Mouse (Mus musculus) midbrain, embryonic 11.5 days (tissue): ENCODE results near the gene Nat9. TPM values are rescaled to one million over a fixed set of nuclear protein-coding genes. Genes with fewer than 3 reads are reported as not detected.
A peak's percentile ranks its signal among the peaks of the same experiment; 100 is the strongest.

Experiments used
- ATAC-seq: fragments of 200-750 bp; cut with Nextera tagmentation; 2 replicates; pipeline ENCODE4 v1.8.0; 2017; ENCODE audit warnings: moderate TSS enrichment, moderate library complexity; ENCODE audit not compliant: low FRiP score
- DNase-seq: peaks from one replicate; pipeline ENCODE4 v3.0.0; 2015; ENCODE audit warnings: low spot score; ENCODE audit errors: missing footprints
- H3K27ac ChIP-seq: fragments of 300-500 bp; sonication (generic); 2 replicates; pipeline ENCODE4 v1.5.1; 2014; ENCODE audit warnings: low read depth, low read length
- H3K27me3 ChIP-seq: fragments of 300-500 bp; sonication (generic); 2 replicates; pipeline ENCODE4 v1.6.1; 2014; ENCODE audit warnings: mild to moderate bottlenecking, low read length, moderate library complexity, mixed read lengths; ENCODE audit not compliant: control insufficient read depth, insufficient read depth
- H3K36me3 ChIP-seq: fragments of 300-500 bp; sonication (generic); 2 replicates; pipeline ENCODE4 v1.6.1; 2014; ENCODE audit warnings: mild to moderate bottlenecking, low read length, moderate library complexity, mixed read lengths; ENCODE audit not compliant: control insufficient read depth, insufficient read depth
- H3K4me1 ChIP-seq: fragments of 300-500 bp; sonication (generic); 2 replicates; pipeline ENCODE4 v1.6.1; 2014; ENCODE audit warnings: low read length; ENCODE audit not compliant: control insufficient read depth, insufficient read depth
- H3K4me2 ChIP-seq: fragments of 300-500 bp; sonication (generic); 2 replicates; pipeline ENCODE4 v1.6.1; 2014; ENCODE audit warnings: mild to moderate bottlenecking, moderate library complexity
- H3K4me3 ChIP-seq: fragments of 300-500 bp; sonication (generic); 2 replicates; pipeline ENCODE4 v1.5.1; 2014; ENCODE audit warnings: low read depth, low read length
- H3K9ac ChIP-seq: fragments of 300-500 bp; sonication (generic); 2 replicates; pipeline ENCODE4 v1.6.1; 2014; ENCODE audit warnings: low read length
- H3K9me3 ChIP-seq: fragments of 300-500 bp; sonication (generic); 2 replicates; pipeline ENCODE4 v1.6.1; 2016; ENCODE audit warnings: low read length; ENCODE audit not compliant: control insufficient read depth
- WGBS: fragments of 180-500 bp; shearing (Covaris S2); extraction: QIAGEN DNeasy Blood & Tissue Kit; methylation state at CpG from one replicate; pipeline ENCODE4 v1.1.7; 2014; 5-methylcytosine and 5-hydroxymethylcytosine counted together
- polyA plus RNA-seq: library from polyadenylated mRNA; unstranded; fragments of >200 nt; fragmentation: Nextera tagmentation; extraction: Ambion mirVana; gene quantifications from 2 replicates; pipeline ENCODE4 v1.2.1, GENCODE M21; 2014

The Nat9 gene
- polyA plus RNA-seq, 1 experiment from 2014 or later, result 17.7 TPM

DNA sequence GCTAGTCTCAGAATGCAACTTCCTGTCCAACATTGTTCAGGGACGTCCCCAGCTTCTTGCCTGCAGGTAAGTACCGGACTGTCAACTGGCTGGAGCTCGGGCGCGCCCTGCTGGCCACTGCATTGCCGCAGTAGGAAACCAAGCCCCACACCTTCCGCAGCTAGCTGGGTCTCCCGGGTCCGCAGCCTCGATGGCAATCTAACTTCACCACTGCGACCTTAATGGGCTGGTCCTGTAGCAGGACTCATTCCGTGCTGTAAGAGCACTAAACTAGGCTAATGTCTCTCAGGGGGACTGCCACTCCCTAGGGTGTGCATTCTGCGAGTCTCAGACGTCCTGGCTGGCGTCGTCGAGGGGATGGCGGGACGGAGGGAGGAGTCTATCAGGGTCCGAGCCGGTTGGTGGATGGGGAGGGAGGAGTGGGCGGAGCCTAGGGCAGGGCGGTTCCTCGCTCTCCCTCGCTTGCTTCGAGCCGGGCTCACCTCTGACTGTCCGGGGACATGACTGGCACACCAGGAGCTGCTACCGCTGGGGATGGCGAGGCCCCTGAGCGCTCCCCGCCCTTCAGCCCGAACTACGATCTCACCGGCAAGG is 33.9 kb downstream of the Nat9 start:
- ATAC-seq, result peak; percentile 68
- Histone ChIP-seq H3K27me3 (peaks cover 29% of the 10 kb centered on the region), H3K4me3 (peak overlapping the region; percentile 18), H3K36me3 (no peaks in the 10 kb centered on the region), H3K9ac (no peak overlapping the region), H3K9me3 (no peaks in the 10 kb centered on the region), H3K4me1 (peaks cover 3% of the 10 kb centered on the region), H3K4me2 (peak overlapping the region; percentile 32), H3K27ac (no peak overlapping the region)
- DNase-seq, result peak; percentile 93
- 1% methylated on average over 34 of the region's 35 CpGs for WGBS

GRCm38 (mm10) chr11:115153088-115153487 is 34.6 kb downstream of the Nat9 start:
- Histone ChIP-seq H3K9ac (no peak overlapping the region), H3K4me1 (peaks cover 3% of the 10 kb centered on the region), H3K4me3 (no peak overlapping the region), H3K36me3 (no peaks in the 10 kb centered on the region), H3K4me2 (no peak overlapping the region), H3K9me3 (no peaks in the 10 kb centered on the region), H3K27me3 (peaks cover 29% of the 10 kb centered on the region), H3K27ac (no peak overlapping the region)
- WGBS, result 82% methylated on average over 9 of the region's 9 CpGs
- no peak for ATAC-seq
- no peak for DNase-seq

DNA sequence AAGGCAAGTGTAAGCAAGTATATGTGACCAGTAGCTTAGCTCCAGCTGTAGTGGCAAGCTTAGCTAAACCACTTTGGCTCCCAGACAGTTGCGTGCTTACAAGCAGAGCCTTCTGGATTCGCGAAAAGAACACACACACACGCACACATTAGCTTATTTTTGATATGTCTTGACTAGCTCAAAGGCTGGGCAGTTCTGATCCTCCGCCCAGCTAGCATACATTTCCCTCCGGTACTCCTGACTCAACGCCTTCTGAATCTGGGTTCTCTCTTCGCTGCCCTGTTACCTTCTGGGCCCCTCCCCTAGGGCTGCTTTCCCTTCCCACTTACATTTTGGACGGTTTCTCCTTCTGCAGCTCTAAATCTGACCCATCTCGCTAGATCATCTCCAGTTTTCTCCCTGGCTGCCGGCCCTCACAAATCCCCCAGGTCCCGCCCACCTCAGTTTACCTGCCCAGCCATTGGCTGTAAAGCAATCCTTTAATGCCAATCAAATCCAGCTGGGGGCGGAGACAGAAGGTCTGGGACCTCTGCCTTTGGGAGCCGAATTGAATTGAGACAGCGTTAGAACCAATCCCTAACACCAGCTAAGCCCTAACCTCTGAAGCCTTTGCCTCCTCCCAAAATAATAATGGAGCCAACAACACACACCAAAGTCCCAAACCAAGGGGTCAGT is 35.8 kb downstream of the Nat9 start:
- Histone ChIP-seq H3K4me2 (peak overlapping the region; percentile 53), H3K9ac (peak overlapping the region; percentile 53), H3K4me3 (peak overlapping the region; percentile 32), H3K9me3 (no peaks in the 10 kb centered on the region), H3K27ac (no peak overlapping the region), H3K4me1 (peaks cover 3% of the 10 kb centered on the region), H3K27me3 (peaks cover 29% of the 10 kb centered on the region), H3K36me3 (no peaks in the 10 kb centered on the region)
- DNase-seq (peak; percentile 99), ATAC-seq (peak; percentile 82)
- WGBS, result 7% methylated on average over 15 of the region's 15 CpGs

DNA sequence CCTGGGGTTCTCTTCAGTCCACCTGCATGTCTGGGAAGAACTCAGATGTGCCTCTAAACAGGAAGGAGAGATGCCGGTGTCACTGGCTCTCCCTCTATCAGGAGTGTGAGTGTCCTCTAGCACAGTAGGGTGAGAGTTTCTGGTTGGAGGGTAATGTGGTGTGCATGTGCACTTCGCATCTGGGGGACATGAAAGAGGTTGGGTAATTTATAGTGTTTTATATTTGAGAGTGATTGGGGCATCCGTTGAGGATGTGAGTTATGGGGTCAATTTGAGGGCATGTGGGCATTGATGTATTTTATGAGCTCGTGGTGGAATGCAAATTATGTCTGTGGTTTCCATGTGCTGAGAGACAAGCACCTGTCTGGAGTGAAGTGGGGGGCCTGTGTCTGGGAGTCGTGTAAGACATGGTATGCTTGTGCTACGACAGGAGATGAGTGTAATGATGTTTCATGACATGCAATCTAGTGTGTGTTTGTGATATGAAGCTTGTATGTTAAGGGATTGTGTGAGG is 36.9 kb downstream of the Nat9 start:
- DNase-seq, result no peak
- Histone ChIP-seq H3K4me1 (peaks cover 3% of the 10 kb centered on the region), H3K27ac (no peak overlapping the region), H3K9me3 (no peaks in the 10 kb centered on the region), H3K4me2 (no peak overlapping the region), H3K4me3 (no peak overlapping the region), H3K36me3 (no peaks in the 10 kb centered on the region), H3K9ac (no peak overlapping the region), H3K27me3 (peaks cover 27% of the 10 kb centered on the region)
- 89% methylated on average over 6 of the region's 6 CpGs for WGBS
- ATAC-seq, result no peak

DNA sequence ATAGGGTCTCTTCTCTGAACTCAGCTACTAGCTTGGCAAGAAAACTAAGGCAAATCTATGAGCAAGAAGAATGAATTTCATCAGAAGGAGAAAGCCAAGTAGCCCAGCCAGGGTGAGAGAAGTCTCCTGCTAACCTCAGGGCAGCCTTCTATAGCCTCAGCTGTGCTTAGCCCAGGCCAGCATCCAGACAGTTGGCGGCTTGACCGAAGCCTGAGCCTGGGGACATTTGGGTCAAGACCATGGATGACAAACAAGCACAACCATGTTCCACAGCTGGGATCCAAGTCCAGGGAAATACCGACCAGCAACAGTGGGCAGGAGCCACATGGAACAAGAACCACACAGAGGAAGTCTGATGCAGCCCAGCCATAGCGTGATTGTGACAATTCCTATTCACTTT is 39.8 kb downstream of the Nat9 start:
- WGBS, result 81% methylated on average over 4 of the region's 4 CpGs
- no peak overlapping the region for H3K9ac ChIP-seq
- H3K27ac ChIP-seq, result no peak overlapping the region
- no peaks in the 10 kb centered on the region; the same call in 1 of the 2 replicates for H3K4me1 ChIP-seq
- H3K4me3 ChIP-seq, result no peak overlapping the region
- no peaks in the 10 kb centered on the region for H3K36me3 ChIP-seq
- H3K9me3 ChIP-seq, result no peaks in the 10 kb centered on the region
- DNase-seq (no peak), ATAC-seq (no peak)
- H3K4me2 ChIP-seq, result no peak overlapping the region
- peaks cover 2% of the 10 kb centered on the region; the same call in 1 of the 2 replicates for H3K27me3 ChIP-seq

- H3K27me3 ChIP-seq, result no peaks in the 10 kb centered on the region
- no peaks in the 10 kb centered on the region for H3K36me3 ChIP-seq
- no peak overlapping the region for H3K9ac ChIP-seq
- no peak overlapping the region for H3K27ac ChIP-seq
- H3K9me3 ChIP-seq, result no peaks in the 10 kb centered on the region
- H3K4me3 ChIP-seq, result no peak overlapping the region
- ATAC-seq (no peak), DNase-seq (no peak)
- H3K4me1 ChIP-seq, result no peaks in the 10 kb centered on the region
- H3K4me2 ChIP-seq, result no peak overlapping the region
- WGBS, result 84% methylated on average over 2 of the region's 2 CpGs
Measured at GRCm38 (mm10) chr11:115141970-115142369, 45.7 kb downstream of the Nat9 start.

GRCm38 (mm10) chr11:115138597-115139262 is 48.9 kb downstream of the Nat9 start:
- no peak overlapping the region for H3K4me2 ChIP-seq
- ATAC-seq, result no peak

GRCm38 (mm10) chr11:115133800-115134199 is 53.9 kb downstream of the Nat9 start, which contains the start of gene Cd300lf:
Cd300lf (minus strand) TSS chr11:115133992.
- H3K9me3 ChIP-seq, result no peaks in the 10 kb centered on the region
- H3K36me3 ChIP-seq, result no peaks in the 10 kb centered on the region
- 78% methylated on average over 8 of the region's 8 CpGs for WGBS
- H3K27ac ChIP-seq, result no peak within 1 kb of the TSS
- ATAC-seq, result no peak
- no peak within 1 kb of the TSS for H3K4me2 ChIP-seq
- H3K4me3 ChIP-seq, result no peak within 1 kb of the TSS
- H3K27me3 ChIP-seq, result no peaks in the 10 kb centered on the region
- no peak for DNase-seq
- no peaks in the 10 kb centered on the region for H3K4me1 ChIP-seq
- no peak within 1 kb of the TSS for H3K9ac ChIP-seq

More at GRCm38 (mm10) chr11:115138597-115139262, 48.9 kb downstream of the Nat9 start:
- Histone ChIP-seq H3K27ac (no peak overlapping the region), H3K4me3 (no peak overlapping the region), H3K9me3 (no peaks in the 10 kb centered on the region), H3K9ac (no peak overlapping the region), H3K4me1 (no peaks in the 10 kb centered on the region), H3K27me3 (no peaks in the 10 kb centered on the region), H3K36me3 (no peaks in the 10 kb centered on the region)
- DNase-seq, result no peak
- 86% methylated on average over 5 of the region's 5 CpGs for WGBS
